5 mouse cellular contexts compared by ENCODE assay signal in the genomic region with DNA sequence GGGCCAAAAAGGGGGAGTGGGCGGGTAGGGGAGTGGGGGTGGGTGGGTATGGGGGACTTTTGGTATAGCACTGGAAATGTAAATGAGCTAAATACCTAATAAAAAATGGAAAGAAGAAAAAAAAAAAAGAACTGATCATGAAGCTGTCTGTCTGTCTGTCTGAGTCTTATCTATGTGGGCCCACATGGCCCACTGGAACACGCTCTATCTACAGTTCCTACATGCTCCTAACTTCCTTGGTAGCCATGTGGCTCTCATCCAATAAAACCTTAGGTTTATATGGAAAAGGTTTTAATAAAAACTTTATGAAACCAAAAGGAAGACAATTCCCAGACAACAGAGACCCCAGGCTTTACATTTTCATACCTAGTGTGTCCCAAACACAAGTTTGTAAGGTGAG.
DNase-seq lines count a peak whose midpoint lies in the region; ATAC-seq and TF ChIP-seq lines count a peak whose summit lies in the region.
"Not testable (repeated sequence)": the region's sequence is repeated elsewhere in the genome, so short reads cannot be mapped to it uniquely, and the experiment has no call there.

No protein-coding gene starts in this region.

- H3K9ac ChIP-seq in liver, embryonic 13.5 days; liver, postnatal 0 days (replicated peaks): not testable (repeated sequence)

- not testable (repeated sequence) for H3K27me3 ChIP-seq in liver, embryonic 13.5 days; liver, postnatal 0 days (ENCODE audit: insufficient read depth, low read length)

- not testable (repeated sequence) for H3K36me3 ChIP-seq in liver, embryonic 13.5 days; liver, postnatal 0 days (replicated peaks; ENCODE audit: insufficient read depth, low read length)

- H3K4me2 ChIP-seq in liver, embryonic 13.5 days; liver, postnatal 0 days (ENCODE audit: low read depth, low read length): not testable (repeated sequence)

- not testable (repeated sequence) for H3K4me3 ChIP-seq in liver, embryonic 13.5 days (replicated peaks); liver, postnatal 0 days (ENCODE audit: low read depth, low read length)

- not testable (repeated sequence) for H3K27ac ChIP-seq in liver, embryonic 13.5 days; liver, postnatal 0 days (ENCODE audit: low read depth)

- ATAC-seq in liver, embryonic 13.5 days (ENCODE audit: low read depth) = peak; percentile 68; the same call in 1 of the 2 replicates
- ATAC-seq in liver, postnatal 0 days = not testable (repeated sequence)
- peak; percentile 79; the same call in 1 of the 2 replicates for ATAC-seq in megakaryocyte-erythroid progenitor cell, adult 5-6 weeks (replicated peaks; ENCODE audit: low FRiP score, low TSS enrichment, poor library complexity, severe bottlenecking)

- WGBS in liver, embryonic 13.5 days (ENCODE audit: insufficient replicate concordance) = 34% methylated on average over 1 of the region's 2 CpGs
- 55% methylated on average over 1 of the region's 2 CpGs for WGBS in liver, postnatal 0 days (ENCODE audit: insufficient replicate concordance)

- H3K9me3 ChIP-seq in liver, embryonic 13.5 days (replicated peaks); liver, postnatal 0 days (ENCODE audit: low read length): not testable (repeated sequence)

- not testable (repeated sequence) for TF ChIP-seq CTCF in liver, postnatal 0 days (IDR thresholded peaks at IDR 0.05; ENCODE audit: low read depth)

- peaks cover 13% of the 10 kb centered on the region for H3K4me1 ChIP-seq in liver, embryonic 13.5 days (replicated peaks)
- H3K4me1 ChIP-seq in liver, postnatal 0 days (ENCODE audit: insufficient read depth) = not testable (repeated sequence)

- peak; percentile 31 for DNase-seq in MEL-GATA-1-ER (ENCODE audit: extremely low read depth, low read depth)
- DNase-seq in c-Kit-positive CD71-positive TER-119-positive erythroid progenitor cells, embryonic 14.5 days (ENCODE audit: low spot score) = peak; percentile 16
- DNase-seq in liver, embryonic 13.5 days = peak; percentile 4
- DNase-seq in liver, postnatal 0 days = not testable (repeated sequence)

- TF ChIP-seq EP300 in liver, postnatal 0 days (IDR thresholded peaks at IDR 0.05; ENCODE audit: low read depth) = peak; percentile 46; the same call in 1 of the 2 replicates
